Mouse (Mus musculus): ENCODE results near the gene Erc2. TPM values are rescaled to one million over a fixed set of nuclear protein-coding genes. Genes with fewer than 3 reads are reported as not detected.

The Erc2 gene
- total RNA-seq, 2 experiments from 2014 or later = not detected

GRCm38 (mm10) chr14:28456372-28457076, 834.3 kb downstream of the Erc2 start:
- no peak for ATAC-seq (replicated peaks; ENCODE audit: low FRiP score, poor library complexity, severe bottlenecking)

- no peak for ATAC-seq (replicated peaks; ENCODE audit: low FRiP score, poor library complexity, severe bottlenecking)
These were observed 835.2 kb downstream of the Erc2 start for GRCm38 (mm10) chr14:28457428-28457827.

- no peak for ATAC-seq (replicated peaks; ENCODE audit: low FRiP score, poor library complexity, severe bottlenecking)
These were observed 845.7 kb downstream of the Erc2 start for GRCm38 (mm10) chr14:28467956-28468355.

GRCm38 (mm10) chr14:28469696-28470095, 847.5 kb downstream of the Erc2 start:
- no peak for ATAC-seq (replicated peaks; ENCODE audit: low FRiP score, poor library complexity, severe bottlenecking)

- ATAC-seq (replicated peaks; ENCODE audit: low FRiP score, poor library complexity, severe bottlenecking) = no peak
These were observed 848.0 kb downstream of the Erc2 start for GRCm38 (mm10) chr14:28470212-28470611.

GRCm38 (mm10) chr14:28475012-28475411, 852.8 kb downstream of the Erc2 start:
- no peak for ATAC-seq (replicated peaks; ENCODE audit: low FRiP score, poor library complexity, severe bottlenecking)

GRCm38 (mm10) chr14:28475421-28475820, 853.2 kb downstream of the Erc2 start:
- no peak for ATAC-seq (replicated peaks; ENCODE audit: low FRiP score, poor library complexity, severe bottlenecking)

GRCm38 (mm10) chr14:28476746-28477145, 854.5 kb downstream of the Erc2 start:
- ATAC-seq (replicated peaks; ENCODE audit: low FRiP score, poor library complexity, severe bottlenecking) = no peak

- ATAC-seq (replicated peaks; ENCODE audit: low FRiP score, poor library complexity, severe bottlenecking) = no peak
These were observed 858.6 kb downstream of the Erc2 start for GRCm38 (mm10) chr14:28480866-28481265.

- ATAC-seq (replicated peaks; ENCODE audit: low FRiP score, poor library complexity, severe bottlenecking) = no peak
These were observed 871.6 kb downstream of the Erc2 start for GRCm38 (mm10) chr14:28493806-28494205.

- ATAC-seq (replicated peaks; ENCODE audit: low FRiP score, poor library complexity, severe bottlenecking) = no peak
These were observed 872.0 kb downstream of the Erc2 start for GRCm38 (mm10) chr14:28494273-28494672.

GRCm38 (mm10) chr14:28501216-28501878, 879.1 kb downstream of the Erc2 start:
- no peak for ATAC-seq (replicated peaks; ENCODE audit: low FRiP score, poor library complexity, severe bottlenecking)

- ATAC-seq (replicated peaks; ENCODE audit: low FRiP score, poor library complexity, severe bottlenecking) = no peak
These were observed 881.0 kb downstream of the Erc2 start for GRCm38 (mm10) chr14:28503276-28503675.

- ATAC-seq (replicated peaks; ENCODE audit: low FRiP score, poor library complexity, severe bottlenecking) = no peak
These were observed 882.1 kb downstream of the Erc2 start, which contains the start of gene Wnt5a for GRCm38 (mm10) chr14:28504101-28505050. Gene Wnt5a (plus strand): TSS chr14:28504750.

- ATAC-seq (replicated peaks; ENCODE audit: low FRiP score, poor library complexity, severe bottlenecking) = no peak
These were observed 882.9 kb downstream of the Erc2 start for GRCm38 (mm10) chr14:28505051-28505585.

GRCm38 (mm10) chr14:28505586-28506375, 883.6 kb downstream of the Erc2 start:
- no peak for ATAC-seq (replicated peaks; ENCODE audit: low FRiP score, poor library complexity, severe bottlenecking)

- ATAC-seq (replicated peaks; ENCODE audit: low FRiP score, poor library complexity, severe bottlenecking) = no peak
These were observed 884.2 kb downstream of the Erc2 start for GRCm38 (mm10) chr14:28506376-28506831.

GRCm38 (mm10) chr14:28507011-28507410, 884.8 kb downstream of the Erc2 start:
- ATAC-seq (replicated peaks; ENCODE audit: low FRiP score, poor library complexity, severe bottlenecking) = no peak

GRCm38 (mm10) chr14:28507471-28507870, 885.2 kb downstream of the Erc2 start:
- ATAC-seq (replicated peaks; ENCODE audit: low FRiP score, poor library complexity, severe bottlenecking) = no peak
